Mouse (Mus musculus): ENCODE results near the gene Pkig. TPM values are rescaled to one million over a fixed set of nuclear protein-coding genes. Genes with fewer than 3 reads are reported as not detected.

The Pkig gene
- total RNA-seq, 4 experiments from 2014 or later, result 102 to 111 (median 107) TPM

DNA sequence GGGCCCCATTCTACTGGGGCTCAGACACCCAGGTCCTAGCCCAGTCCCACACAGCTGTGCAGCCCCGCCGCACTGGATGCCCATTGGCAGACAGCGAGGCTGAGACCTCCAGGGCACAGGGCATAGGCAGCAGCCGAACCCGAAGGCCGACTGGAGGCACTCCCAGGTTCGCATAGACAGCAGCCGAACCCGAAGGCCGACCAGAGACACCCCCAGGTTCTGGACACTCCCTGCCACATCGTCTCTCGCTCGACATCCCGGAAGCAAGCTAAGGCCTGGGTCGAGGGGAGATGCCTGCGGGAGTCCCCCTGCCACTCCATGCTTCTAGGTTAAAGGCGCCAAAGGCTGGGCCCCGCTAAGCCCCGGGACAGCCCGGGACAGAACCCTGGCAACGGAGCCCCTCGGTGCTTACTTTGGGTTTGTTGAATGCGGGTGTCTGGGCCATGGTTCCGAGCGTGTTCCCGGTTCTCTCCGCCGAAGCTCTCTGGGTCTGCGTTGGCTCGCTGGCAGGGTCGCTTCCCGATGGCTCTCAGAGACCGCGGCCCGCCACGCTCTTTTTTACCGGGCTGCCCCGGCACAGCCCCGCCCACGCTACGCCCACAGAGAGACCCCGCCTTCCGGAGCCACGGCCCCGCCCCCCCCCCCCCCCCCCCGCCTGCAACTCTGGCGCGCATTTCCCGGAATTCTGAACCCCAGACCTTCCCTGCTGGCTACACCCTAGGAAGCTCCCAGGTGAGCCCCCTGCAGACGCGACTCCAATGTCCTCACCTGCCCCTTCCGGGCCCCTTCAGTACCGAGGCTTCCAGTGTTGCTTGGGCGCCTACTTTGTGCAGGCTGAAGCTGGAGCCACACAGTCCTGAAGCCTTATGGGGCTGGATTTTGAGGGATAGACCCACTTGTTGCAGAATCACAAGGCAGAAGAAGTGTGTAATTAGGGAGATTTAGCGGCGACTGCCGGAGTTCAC is 91.7 kb downstream of the Pkig start, which contains the start of gene Ada:
Gene Ada, minus strand, starts transcription at position 593 of the 965 bp plus-strand sequence.
- DNase-seq (ENCODE audit: low spot score in 2 of 2), result peak in 1 of 2 experiments; percentile 19

DNA sequence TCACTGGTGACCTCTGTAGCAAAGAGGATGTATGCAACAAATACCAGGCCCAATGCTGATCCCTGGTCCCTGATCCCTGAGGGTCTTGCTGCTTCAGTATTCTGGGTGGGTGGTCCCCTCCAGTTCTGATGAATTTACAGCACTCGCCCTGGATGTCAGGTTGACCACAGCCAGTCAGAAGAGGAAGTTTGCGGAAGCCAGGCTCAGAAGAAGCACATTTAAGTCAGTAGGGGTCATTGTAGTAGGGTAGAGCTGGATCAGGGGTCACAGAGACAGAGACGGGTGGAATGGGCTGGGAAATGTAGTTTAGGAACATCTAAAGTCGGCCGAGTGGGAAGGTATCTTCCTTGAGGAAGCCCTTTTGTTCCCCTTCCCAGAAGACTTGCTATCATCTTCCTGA is 96.0 kb downstream of the Pkig start:
- no peak for DNase-seq (ENCODE audit: low spot score in 2 of 2)

DNA sequence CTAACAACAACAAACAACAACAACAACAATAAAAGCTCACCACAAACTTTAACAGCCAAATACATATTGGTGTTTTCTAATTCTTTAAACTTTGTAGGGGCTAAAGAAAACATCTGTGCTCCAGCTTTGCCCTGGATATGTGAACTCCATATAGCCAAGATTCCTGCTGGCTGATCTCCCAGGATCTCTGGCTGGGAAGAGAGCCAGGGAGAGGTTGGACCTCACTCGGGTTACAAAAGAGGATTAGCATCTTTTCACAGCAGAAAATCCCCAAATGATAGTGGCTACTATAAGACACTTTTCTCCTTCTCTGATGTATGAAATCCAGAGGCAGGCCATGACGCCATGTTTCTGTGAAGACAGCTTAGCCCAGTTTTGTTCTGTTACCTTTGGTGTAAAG is 98.5 kb downstream of the Pkig start:
- DNase-seq (ENCODE audit: low spot score in 2 of 2), result peak; percentile 64 to 68

DNA sequence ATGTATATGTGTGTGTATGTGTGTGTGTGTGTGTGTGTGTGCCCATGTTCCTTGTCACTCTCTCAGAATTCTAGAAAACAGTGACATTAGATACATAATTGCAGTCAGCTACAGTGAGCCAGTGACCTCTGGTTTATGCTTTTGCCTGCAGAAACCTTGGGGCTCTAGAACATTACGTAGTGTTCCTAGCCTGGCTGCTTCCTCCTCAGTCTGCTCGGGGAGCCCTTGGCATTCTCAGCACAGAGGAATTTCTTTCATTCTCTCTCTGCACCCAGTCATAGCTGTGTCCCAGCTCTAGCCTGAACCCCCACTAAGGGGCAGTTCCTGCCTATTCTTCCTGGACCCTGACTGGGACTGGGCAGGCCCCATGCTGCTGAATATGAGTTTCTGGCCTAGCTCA is 100.0 kb downstream of the Pkig start:
- DNase-seq (ENCODE audit: low spot score in 2 of 2), result no peak

DNA sequence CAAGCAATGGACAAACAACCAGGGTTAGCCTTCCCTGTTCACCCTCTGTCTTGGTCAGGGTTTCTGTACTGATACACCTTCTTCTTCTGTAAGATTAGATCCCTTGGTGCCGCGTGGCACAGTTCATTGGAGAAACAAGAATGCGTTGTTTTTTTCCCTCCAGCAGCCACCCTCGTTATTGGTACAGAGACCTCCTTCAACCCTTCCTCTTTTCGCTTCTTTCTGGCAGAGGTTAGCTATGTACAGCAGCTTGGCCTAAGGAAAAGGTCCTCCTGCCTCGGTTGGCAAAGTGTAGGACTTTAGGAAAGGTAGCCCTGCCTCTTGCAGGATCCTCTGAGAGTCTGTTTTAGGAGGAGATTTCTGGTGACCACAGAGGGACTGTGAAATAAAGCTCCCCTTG is 102.4 kb downstream of the Pkig start:
- DNase-seq (ENCODE audit: low spot score in 2 of 2), result no peak

DNA sequence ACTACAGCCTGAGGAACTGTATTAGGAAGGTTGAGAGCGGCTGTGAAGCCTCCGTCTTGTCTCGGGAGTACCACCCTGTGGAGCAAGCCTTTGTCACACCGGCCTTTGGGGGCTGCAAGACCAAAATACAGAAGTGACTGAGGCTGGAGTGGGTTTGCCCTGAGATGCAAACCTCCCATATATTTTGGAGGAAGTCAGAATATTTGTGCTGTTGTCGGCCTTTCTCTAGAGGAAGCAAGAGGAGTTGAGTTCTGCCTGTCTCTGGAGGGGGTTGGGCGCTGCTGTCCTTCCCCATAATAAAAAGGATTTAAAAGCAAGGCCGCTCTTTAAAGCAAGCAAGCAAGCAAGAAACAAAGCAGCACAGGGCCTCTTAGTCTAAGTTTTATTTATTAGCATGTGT is 103.2 kb downstream of the Pkig start:
- DNase-seq (ENCODE audit: low spot score in 2 of 2), result no peak

DNA sequence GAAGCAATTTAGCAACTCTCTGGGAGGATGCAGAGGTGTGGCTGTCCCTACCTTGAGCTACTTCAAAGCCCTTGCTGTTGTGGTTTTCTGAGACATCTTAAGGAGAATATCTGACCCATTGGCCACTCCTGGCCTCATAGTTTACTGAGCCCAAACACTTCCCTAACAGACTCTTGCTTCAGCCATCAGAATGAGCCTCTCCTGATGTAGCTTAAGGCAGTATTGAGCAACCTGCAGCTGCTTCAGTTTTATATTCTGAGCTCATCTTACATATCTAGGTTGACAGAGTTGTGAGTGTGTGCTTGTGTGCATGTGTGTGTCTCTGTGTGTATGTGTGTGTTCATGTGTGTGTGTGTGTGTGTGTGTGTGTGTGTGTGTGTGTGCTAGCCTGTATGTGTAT is 108.1 kb downstream of the Pkig start:
- no peak for DNase-seq (ENCODE audit: low spot score in 2 of 2)

DNA sequence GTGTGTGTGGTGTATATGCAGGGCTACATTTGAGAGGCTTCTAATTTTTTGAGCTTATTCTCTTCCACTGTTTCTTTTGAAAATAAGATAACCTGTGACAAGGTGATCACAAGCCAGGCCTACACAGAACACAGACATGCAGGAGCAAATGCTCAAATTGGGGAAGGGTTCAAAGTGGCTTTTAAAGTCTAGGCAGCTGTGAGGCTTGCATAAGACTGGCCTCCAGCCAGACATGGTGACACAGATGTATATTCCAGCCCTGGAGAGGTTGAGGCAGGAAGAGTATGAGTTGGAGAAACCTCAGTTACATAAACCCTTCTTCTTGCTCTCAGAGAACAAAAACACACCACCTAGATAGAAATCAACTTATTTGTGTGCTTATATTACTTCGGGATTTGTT is 108.7 kb downstream of the Pkig start:
- DNase-seq (ENCODE audit: low spot score in 2 of 2), result no peak

DNA sequence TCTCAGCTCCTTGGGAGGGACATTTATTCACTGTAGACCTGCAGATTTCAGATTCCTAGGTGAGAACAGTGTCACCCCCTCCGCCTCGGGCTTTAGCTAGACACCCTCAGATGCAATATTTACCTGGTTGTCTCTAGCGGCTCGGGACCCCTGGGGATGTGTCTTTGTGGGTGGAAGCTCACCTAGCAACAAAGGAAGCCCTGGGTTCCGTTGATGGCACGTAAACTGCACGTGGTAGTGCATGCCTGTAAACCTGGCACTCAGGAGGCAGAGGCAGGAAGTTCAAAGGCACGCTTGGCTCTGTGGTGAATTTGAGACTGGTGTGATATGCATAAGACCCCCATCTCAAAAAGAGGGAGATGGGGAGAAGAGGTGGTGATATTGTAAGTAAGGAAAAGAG is 112.5 kb downstream of the Pkig start:
- no peak for DNase-seq (ENCODE audit: low spot score in 2 of 2)

Other genes with a start within 250 kb of the Pkig start
- gene Oser1, start 233.7 kb upstream of the Pkig start, total RNA-seq (2022), result 10 to 100 TPM; 30.7 to 34.5 (median 32.9) TPM
- under 1 TPM in 1 of 4 experiments, not detected in 3; 0.13 TPM for gene Gdap1l1, start 219.9 kb upstream of the Pkig start, total RNA-seq (2022)
- 10 to 100 TPM; 70.3 to 75.0 (median 73.9) TPM for gene Fitm2, start 185.8 kb upstream of the Pkig start, total RNA-seq (2022)
- gene R3hdml, start 166.1 kb upstream of the Pkig start, total RNA-seq (2022), result not detected
- gene Hnf4a, start 151.6 kb upstream of the Pkig start, total RNA-seq (2022), result under 1 TPM in 1 of 4 experiments, not detected in 3; 0.11 TPM
- 1 to 10 TPM; 3.1 to 5.2 (median 3.4) TPM for gene Ttpal, start 56.1 kb upstream of the Pkig start, total RNA-seq (2022)
- 100 to 1,000 TPM in 3 of 4 experiments, 10 to 100 TPM in 1; 88.8 to 135 (median 117) TPM for gene Serinc3, start 13.3 kb upstream of the Pkig start, total RNA-seq (2022)
- 1 to 10 TPM in 1 of 4 experiments, under 1 TPM in 2, not detected in 1; 0.34 to 1.2 (median 0.62) TPM for gene Ada, start 91.9 kb downstream of the Pkig start, total RNA-seq (2022)
- gene Ccn5, start 162.5 kb downstream of the Pkig start, total RNA-seq (2022), result 1 to 10 TPM in 2 of 4 experiments, under 1 TPM in 1, not detected in 1; 0.75 to 1.4 (median 1.3) TPM
- gene Kcnk15, start 195.3 kb downstream of the Pkig start, total RNA-seq (2022), result not detected